Mouse (Mus musculus) cortical plate, adult 2 months (tissue): ENCODE measurements at regions not wholly inside any gene's neighbourhood (a gene's known extent, or its start where the extent isn't known, plus 50 kb on each side); places are given as distances from the start of the nearest gene placed in this dataset.

Experiments used
- CTCF ChIP-seq: fragments of 200-500 bp; IDR thresholded peaks from 2 replicates; pipeline ENCODE4 v1.5.1; 2011; ENCODE audit warnings: mild to moderate bottlenecking, control low read depth, low read length; ENCODE audit not compliant: insufficient read depth; ENCODE audit errors: extremely low read depth
- POLR2A ChIP-seq: fragments of 200-500 bp; IDR thresholded peaks from 2 replicates; pipeline ENCODE4 v1.6.1; 2011; ENCODE audit warnings: mild to moderate bottlenecking, low read length, control low read depth; ENCODE audit not compliant: insufficient read depth; ENCODE audit errors: extremely low read depth

DNA sequence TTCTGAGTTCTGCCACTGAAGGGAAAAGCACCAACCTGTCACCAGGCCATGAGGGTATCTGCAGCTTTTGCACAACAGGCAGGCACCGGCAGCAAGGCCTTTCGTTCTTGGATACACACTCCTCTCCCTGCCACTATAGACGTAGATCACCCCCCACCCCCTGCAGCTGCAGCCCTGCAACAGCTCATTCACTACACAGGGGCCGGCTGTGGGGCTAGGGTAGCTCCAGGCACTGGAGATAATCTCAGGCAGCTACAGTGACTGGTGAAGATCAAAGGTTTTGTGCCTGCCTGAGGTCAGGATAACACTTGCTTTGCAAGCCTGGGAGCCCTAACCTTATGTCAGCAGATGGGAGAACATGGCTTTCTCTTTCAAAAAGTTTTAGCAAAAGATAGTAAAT lies 174.3 kb downstream of the Ndfip2 start:
- TF ChIP-seq POLR2A (no peak), CTCF (no peak)
